Mouse (Mus musculus) MN1 (cell line): ENCODE data around the gene Mff.

ENCODE experiments used
- DNase-seq: peaks from one replicate; pipeline ENCODE4 v3.0.0-alpha.2; 2016; ENCODE audit warnings: low spot score

Gene Mff

DNA sequence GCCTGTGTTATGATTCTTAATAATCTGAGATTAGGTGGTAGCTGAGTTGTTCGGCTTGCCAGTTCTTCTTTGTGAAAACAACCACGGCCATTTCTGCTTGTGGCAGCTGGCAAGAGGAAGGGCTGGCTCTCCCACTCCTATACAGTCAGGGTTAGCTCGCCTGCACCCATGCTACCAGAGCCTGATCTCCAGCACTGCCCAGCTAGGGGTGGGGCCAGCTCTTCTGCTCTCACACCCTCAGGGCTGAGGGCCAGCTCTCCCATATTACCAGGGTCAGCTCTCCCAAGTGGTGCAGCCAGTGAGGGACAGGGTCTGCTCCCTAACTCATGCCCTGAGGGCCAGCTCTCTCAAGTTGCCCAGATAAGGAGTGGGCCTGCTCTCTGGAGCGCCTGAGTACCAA lies 47.7 kb downstream of the Mff start:
- no peak for DNase-seq

- no peak for DNase-seq
These were observed 48.5 kb downstream of the Mff start for GRCm38 (mm10) chr1:82773208-82773607.

DNA sequence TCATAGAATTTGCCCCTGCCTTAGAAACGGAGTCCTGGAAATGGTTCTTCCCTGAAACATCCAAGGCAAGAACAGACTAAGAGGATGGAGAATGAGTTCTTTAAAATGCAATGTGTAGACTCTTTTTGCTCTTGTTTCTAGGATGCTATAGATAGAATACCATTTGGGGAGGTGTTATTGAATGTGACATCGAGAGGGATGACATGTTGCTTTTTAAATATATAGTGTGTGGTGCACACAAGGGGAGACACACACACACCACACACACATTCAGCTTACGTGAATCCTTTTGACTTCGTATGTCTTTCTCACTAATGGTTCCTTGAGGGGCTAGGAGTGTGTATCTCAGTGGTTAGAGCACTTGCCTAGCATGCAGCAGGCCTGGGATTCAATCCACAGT lies 50.6 kb downstream of the Mff start:
- no peak for DNase-seq

DNA sequence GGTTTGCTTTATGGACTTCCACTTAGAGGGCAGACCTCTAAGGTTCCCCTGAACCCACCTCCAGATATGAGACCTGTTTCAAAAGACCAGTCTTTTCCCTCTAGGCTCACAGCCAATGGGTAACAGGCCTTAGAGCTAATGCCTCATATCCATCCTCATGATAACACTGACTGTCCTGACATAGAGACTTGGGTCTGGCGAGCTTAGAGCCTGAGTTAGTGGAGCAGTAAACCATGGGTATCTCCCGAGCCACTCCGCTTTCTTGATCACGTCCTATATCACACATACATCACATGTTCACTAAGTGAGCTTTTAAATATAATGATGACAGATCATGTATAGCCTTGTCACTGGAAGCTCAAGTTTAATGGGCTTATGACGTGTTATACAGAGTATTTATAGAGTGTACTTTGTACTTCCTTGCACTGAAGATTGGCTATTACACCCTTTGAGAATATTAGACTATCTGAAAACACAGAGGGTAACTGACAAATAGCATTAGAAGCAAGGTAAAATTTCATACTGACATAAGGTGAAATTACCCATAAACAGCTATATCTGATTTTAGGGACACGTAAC lies 54.8 kb downstream of the Mff start:
- DNase-seq, result no peak

- DNase-seq, result no peak
These were observed 58.9 kb downstream of the Mff start for GRCm38 (mm10) chr1:82783559-82783958.

DNA sequence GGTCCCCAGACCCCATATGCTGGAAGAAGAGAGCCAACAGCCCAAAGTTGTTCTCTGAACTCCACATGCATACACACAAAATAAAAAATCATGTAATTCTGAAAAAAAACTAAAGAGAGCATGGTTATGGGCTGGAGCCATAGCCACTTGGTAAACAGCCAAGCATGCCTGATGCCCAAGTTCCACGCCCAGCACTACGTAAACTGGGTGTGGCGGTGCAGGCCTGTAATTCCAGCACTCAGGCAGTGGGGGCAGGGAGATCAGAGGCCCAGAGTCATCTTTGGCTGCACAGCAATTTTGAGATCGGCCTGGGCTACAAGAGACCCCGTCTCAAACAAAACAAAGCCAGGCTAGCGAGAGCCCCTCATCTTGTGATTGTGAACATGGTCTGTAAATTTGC lies 60.9 kb downstream of the Mff start:
- peak; percentile 9 for DNase-seq

- DNase-seq, result peak; percentile 63
These were observed 62.7 kb downstream of the Mff start for GRCm38 (mm10) chr1:82787414-82787813.

- no peak for DNase-seq
These were observed 63.4 kb downstream of the Mff start for GRCm38 (mm10) chr1:82788070-82788469.

GRCm38 (mm10) chr1:82791105-82791504 lies 66.4 kb downstream of the Mff start:
- DNase-seq, result no peak

GRCm38 (mm10) chr1:82792238-82792637 lies 67.5 kb downstream of the Mff start:
- no peak for DNase-seq

GRCm38 (mm10) chr1:82793110-82793509 lies 68.4 kb downstream of the Mff start:
- no peak for DNase-seq

GRCm38 (mm10) chr1:82793986-82794385 lies 69.3 kb downstream of the Mff start:
- DNase-seq, result no peak

DNA sequence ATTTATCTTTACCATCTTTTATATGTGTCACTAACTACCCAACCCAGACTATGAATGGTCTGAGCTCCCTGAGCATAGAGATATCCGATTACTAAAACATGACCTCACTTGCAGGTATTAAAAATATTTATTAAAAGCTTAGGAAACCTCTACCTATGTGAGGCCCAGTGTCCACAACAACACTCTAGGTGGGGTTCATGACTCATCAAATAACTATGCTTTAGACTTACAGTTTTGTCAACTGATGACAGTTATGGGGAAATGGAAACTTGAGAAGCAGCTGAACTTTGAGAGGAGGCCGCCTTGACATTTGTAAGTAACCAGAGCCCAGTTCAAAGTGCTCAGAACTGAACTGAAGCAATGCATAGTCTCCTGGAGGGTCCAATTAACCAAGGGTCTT lies 70.5 kb downstream of the Mff start:
- no peak for DNase-seq

DNA sequence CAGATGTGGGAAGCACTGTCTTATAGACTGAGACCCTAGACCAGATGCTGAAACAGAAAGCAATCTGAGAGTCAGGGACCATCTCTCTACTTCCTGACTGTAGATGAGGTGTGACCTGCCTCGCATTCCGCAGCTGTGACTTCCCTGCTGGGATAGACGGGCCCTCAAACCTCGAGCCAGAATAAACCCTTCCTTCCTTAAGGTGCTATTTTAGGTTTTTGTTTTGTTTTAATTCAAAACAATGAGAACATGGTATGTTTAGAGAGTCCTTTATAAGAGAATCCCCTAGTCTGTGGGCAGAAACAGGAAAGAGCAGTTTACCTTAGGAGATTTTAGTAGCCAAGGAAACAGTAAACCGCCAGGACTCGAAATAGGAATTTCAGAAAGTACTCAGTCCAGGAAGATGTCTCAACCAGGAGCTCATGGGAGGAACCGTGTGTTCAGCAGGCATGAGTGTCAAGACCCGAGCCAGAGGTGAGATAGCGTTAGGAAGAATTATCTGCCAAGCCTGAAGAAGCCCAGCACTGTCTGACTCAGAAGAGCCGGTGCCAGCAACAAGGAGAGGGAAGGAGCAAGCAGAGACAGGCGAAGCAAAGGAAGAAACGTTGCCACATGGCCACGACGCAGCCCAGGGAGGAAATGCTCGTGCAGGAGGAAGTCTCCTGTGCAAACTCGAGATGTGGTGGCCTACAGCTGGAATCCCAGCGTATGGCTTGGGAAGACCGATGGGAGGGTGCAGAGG lies 71.2 kb downstream of the Mff start:
- DNase-seq, result no peak

DNA sequence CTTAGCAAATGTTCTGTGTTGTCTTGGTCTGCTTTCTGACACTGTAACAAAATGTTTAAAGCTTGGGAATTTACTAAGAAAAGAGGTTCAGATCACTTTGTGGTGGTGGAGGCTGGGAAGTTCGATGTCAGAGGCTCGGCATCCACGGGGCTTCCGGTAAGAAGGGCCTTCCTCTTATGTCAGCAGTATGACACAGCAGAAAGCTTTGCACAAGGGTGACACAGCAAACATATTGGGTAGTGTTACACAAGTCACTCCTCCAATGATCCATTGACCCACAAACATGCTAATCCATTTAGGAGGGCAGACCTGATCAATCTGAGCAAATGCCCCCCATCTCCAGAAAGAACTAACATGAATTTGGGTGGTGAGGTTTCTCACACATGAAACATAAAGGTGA lies 72.4 kb downstream of the Mff start:
- no peak for DNase-seq

GRCm38 (mm10) chr1:82798304-82798703 lies 73.6 kb downstream of the Mff start:
- no peak for DNase-seq

GRCm38 (mm10) chr1:82798922-82799321 lies 74.2 kb downstream of the Mff start:
- DNase-seq, result no peak

DNA sequence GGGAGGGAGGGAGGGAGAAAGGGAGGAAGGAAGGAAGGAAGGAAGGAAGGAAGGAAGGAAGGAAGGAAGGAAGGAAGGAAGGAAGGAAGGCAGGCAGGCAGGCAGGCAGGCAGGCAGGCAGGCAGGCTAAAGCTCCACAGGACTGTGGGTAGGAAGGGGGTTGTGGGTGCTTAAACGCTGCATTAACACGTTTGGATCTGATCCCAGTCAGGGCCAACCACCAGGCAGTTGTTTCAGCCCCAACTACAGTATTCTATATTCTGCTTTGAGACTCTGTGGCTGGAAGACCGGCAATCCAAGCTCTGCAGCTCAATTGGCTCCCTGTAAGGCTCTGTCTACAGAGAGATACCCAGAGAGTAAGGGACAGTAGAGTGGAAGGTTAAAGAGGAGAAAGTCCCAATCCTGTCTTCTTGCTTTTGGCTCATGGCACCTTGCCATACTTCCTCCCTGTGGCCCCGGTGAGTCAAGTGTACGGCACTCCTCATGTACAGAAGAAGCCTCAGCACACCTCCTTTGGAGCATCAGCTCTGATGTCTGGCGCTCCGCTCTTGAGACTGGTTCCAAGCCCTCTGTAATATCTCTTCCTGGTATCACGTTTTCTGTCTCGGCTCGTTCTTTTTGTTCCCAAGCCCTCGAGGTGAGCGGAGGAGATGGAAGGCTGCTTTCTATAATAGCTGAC lies 76.6 kb downstream of the Mff start:
- no peak for DNase-seq
